Comparison of ENCODE assay signal across 9 mouse cellular contexts in the genomic region with DNA sequence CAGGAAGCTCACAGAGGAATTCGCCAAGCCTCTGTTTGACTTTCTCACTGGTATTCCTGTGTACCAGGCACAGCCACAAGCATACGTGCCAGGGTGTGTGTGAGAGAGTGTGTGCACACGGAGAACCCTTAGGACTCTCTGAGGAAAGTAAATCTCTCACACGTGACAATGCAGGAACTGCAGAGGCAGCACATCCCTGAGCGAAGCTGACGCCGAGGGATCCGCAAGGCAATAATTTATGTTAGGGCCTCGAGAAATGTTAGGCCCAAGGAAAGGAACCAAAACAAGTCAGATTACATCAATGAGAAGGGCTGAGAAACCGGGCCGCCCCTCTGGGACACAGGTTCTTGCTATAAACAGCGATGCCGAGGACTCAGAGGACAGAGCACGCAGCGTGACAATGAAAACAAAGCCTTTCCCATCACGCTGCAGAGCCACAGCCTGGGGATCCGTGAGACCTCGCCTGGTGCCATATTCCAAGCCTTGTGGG.
DNase-seq lines count a peak whose midpoint lies in the region; ATAC-seq and TF ChIP-seq lines count a peak whose summit lies in the region.
"Had no signal": no experiment of that assay in that cellular context is flagged by ENCODE, and none has a peak within 500 bp of the region (broad histone marks: within the 10 kb centered on the region; RNA-seq: fewer than 3 reads in every experiment).

No protein-coding gene starts in this region.

- H3K27ac ChIP-seq in heart, embryonic 16.5 days (ENCODE audit: low read length): peak overlapping the region; percentile 15; the same call in 1 of the 2 replicates
- no peak overlapping the region for H3K27ac ChIP-seq in heart, adult 2 months
- peak overlapping the region; percentile 63 for H3K27ac ChIP-seq in embryonic facial prominence, embryonic 13.5 days
- 0 out of 2 replicates have a peak overlapping the region, but pooled peaks have one; percentile 8 for H3K27ac ChIP-seq in intestine, embryonic 16.5 days (ENCODE audit: low read length)

- H3K4me3 ChIP-seq in heart, embryonic 16.5 days (ENCODE audit: low read length): no peak overlapping the region
- no peak overlapping the region for H3K4me3 ChIP-seq in heart, adult 2 months
- H3K4me3 ChIP-seq in embryonic facial prominence, embryonic 13.5 days: no peak overlapping the region
- no peak overlapping the region for H3K4me3 ChIP-seq in intestine, embryonic 16.5 days (ENCODE audit: low read length)

- H3K4me1 ChIP-seq in heart, embryonic 16.5 days (ENCODE audit: control insufficient read depth, insufficient read depth, low read length): no peaks in the 10 kb centered on the region; the same call in 1 of the 2 replicates
- peaks cover 5% of the 10 kb centered on the region for H3K4me1 ChIP-seq in heart, adult 2 months (ENCODE audit: control insufficient read depth, insufficient read depth, low read length)
- H3K4me1 ChIP-seq in embryonic facial prominence, embryonic 13.5 days: peaks cover 30% of the 10 kb centered on the region
- H3K4me1 ChIP-seq in intestine, embryonic 16.5 days (ENCODE audit: control insufficient read depth, insufficient read depth, low read length): peaks cover 19% of the 10 kb centered on the region

- 70% methylated on average over 18 of the region's 18 CpGs for WGBS in heart, embryonic 16.5 days
- WGBS in heart, adult 2 months: 73% methylated on average over 18 of the region's 18 CpGs
- WGBS in embryonic facial prominence, embryonic 13.5 days: 31% methylated on average over 18 of the region's 18 CpGs
- 33% methylated on average over 18 of the region's 18 CpGs for WGBS in intestine, embryonic 16.5 days

- no peaks in the 10 kb centered on the region for H3K27me3 ChIP-seq in heart, embryonic 16.5 days (ENCODE audit: control insufficient read depth, insufficient read depth, low read length)
- H3K27me3 ChIP-seq in heart, adult 2 months (ENCODE audit: control insufficient read depth, insufficient read depth, low read length): no peaks in the 10 kb centered on the region
- H3K27me3 ChIP-seq in embryonic facial prominence, embryonic 13.5 days: no peaks in the 10 kb centered on the region
- no peaks in the 10 kb centered on the region for H3K27me3 ChIP-seq in intestine, embryonic 16.5 days (replicated peaks; ENCODE audit: control insufficient read depth, insufficient read depth, low read length)

- H3K9me3 ChIP-seq in heart, embryonic 16.5 days (replicated peaks; ENCODE audit: control insufficient read depth, low read length): no peaks in the 10 kb centered on the region
- H3K9me3 ChIP-seq in embryonic facial prominence, embryonic 13.5 days: no peaks in the 10 kb centered on the region
- H3K9me3 ChIP-seq in intestine, embryonic 16.5 days (ENCODE audit: control insufficient read depth, low read length): no peaks in the 10 kb centered on the region

- 0 out of 2 replicates have a peak, but pooled peaks cover 2% of the 10 kb centered on the region for H3K79me2 ChIP-seq in heart, adult 2 months (replicated peaks; ENCODE audit: control insufficient read depth, insufficient read depth, low read length)

- H3K36me3 ChIP-seq in heart, embryonic 16.5 days (ENCODE audit: control insufficient read depth, insufficient read depth): no peaks in the 10 kb centered on the region
- H3K36me3 ChIP-seq in heart, adult 2 months (ENCODE audit: control insufficient read depth, insufficient read depth, low read length): 0 out of 2 replicates have a peak, but pooled peaks cover 2% of the 10 kb centered on the region
- no peaks in the 10 kb centered on the region for H3K36me3 ChIP-seq in embryonic facial prominence, embryonic 13.5 days
- no peaks in the 10 kb centered on the region for H3K36me3 ChIP-seq in intestine, embryonic 16.5 days (ENCODE audit: control insufficient read depth, insufficient read depth, low read length)

- TF ChIP-seq EP300 in heart, adult 2 months (IDR thresholded peaks at IDR 0.05; ENCODE audit: insufficient read depth, low read depth, low read length): no peak

- no peak overlapping the region for H3K4me2 ChIP-seq in heart, embryonic 16.5 days (ENCODE audit: low read depth, low read length)
- peak overlapping the region; percentile 32; the same call in 1 of the 2 replicates for H3K4me2 ChIP-seq in embryonic facial prominence, embryonic 13.5 days
- H3K4me2 ChIP-seq in intestine, embryonic 16.5 days (ENCODE audit: low read depth, low read length): no peak overlapping the region

- TF ChIP-seq POLR2A in heart, adult 2 months (IDR thresholded peaks at IDR 0.05; ENCODE audit: insufficient read depth, low read depth, low read length): no peak

- no peak for ATAC-seq in heart, embryonic 16.5 days (replicated peaks; ENCODE audit: extremely low read depth, insufficient read depth, low FRiP score)
- ATAC-seq in embryonic facial prominence, embryonic 13.5 days (ENCODE audit: insufficient number of reproducible peaks, insufficient read depth, low FRiP score, low TSS enrichment, low read depth): no peak
- ATAC-seq in intestine, embryonic 16.5 days: peak; percentile 50

- intact Hi-C loops in heart, adult 2 months (cut with DNase I): no loop called here

- no peak for DNase-seq in heart, adult 2 months
- peak; percentile 32 for DNase-seq in neural tube, embryonic 10.5 days (ENCODE audit: extremely low spot score, low spot score)
- DNase-seq in layer of hippocampus, adult 11-12 months (ENCODE audit: low spot score): no peak
- DNase-seq in urinary bladder, adult 2 months (ENCODE audit: low spot score): no peak
- no peak for DNase-seq in left cerebral cortex, adult 18-20 months (ENCODE audit: low spot score in 2 of 2)
- DNase-seq: heart, adult 11 months had no signal

- TF ChIP-seq CTCF in heart, adult 2 months (IDR thresholded peaks at IDR 0.05): no peak

- no peak overlapping the region for H3K9ac ChIP-seq in heart, embryonic 16.5 days (ENCODE audit: low read length)
- H3K9ac ChIP-seq in heart, adult 2 months (ENCODE audit: low read depth, low read length): no peak overlapping the region
- H3K9ac ChIP-seq in embryonic facial prominence, embryonic 13.5 days: peak overlapping the region; percentile 51; the same call in 1 of the 2 replicates
- H3K9ac ChIP-seq in intestine, embryonic 16.5 days (ENCODE audit: low read depth, low read length): peak overlapping the region; percentile 41; the same call in 1 of the 2 replicates

Comparison
In these comparisons a context has a peak if more than half of its experiments do, and no peak if none do; other contexts are left out.
1. H3K9ac ChIP-seq: peak in embryonic facial prominence, embryonic 13.5 days (single experiment) and intestine, embryonic 16.5 days (single experiment); none in heart, embryonic 16.5 days (single experiment) and heart, adult 2 months (single experiment).